Comparison of ENCODE assay signal across 18 mouse cellular contexts in the genomic region with DNA sequence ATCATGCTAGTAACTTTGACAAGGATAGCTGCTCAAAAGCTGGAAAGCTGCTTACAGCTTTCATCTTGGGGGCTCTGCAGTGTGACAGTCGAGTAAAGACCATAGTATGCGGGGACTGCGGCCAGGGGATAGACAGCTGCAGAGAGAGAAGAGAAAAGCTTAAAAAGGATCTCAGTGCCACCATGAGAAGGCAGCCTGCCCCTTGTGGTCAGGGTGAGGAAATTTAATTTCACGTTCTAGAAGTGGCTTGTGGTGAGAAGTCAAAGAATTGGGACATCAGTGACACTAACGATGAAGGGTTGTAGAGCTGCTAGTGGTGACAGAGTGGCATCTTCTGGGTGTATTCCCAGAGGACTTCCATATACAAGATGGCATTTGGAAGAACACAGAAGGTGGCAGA.
DNase-seq lines count a peak whose midpoint lies in the region; ATAC-seq and TF ChIP-seq lines count a peak whose summit lies in the region.
"Had no signal": no experiment of that assay in that cellular context is flagged by ENCODE, and none has a peak within 500 bp of the region (broad histone marks: within the 10 kb centered on the region; RNA-seq: fewer than 3 reads in every experiment).

No protein-coding gene starts in this region.

- H3K9ac ChIP-seq in heart, adult 2 months (ENCODE audit: low read depth, low read length): no peak overlapping the region
- H3K9ac ChIP-seq in lung, embryonic 14.5 days: no peak overlapping the region
- H3K9ac ChIP-seq: embryonic facial prominence, embryonic 12.5 days; heart, embryonic 15.5 days; hindbrain, embryonic 14.5 days; liver, embryonic 13.5 days had no signal

- no peaks in the 10 kb centered on the region for H3K9me3 ChIP-seq in lung, embryonic 14.5 days (ENCODE audit: low read depth, low read length)
- H3K9me3 ChIP-seq: embryonic facial prominence, embryonic 12.5 days; heart, embryonic 15.5 days; liver, embryonic 13.5 days had no signal

- no peaks in the 10 kb centered on the region for H3K36me3 ChIP-seq in heart, adult 2 months (ENCODE audit: control insufficient read depth, insufficient read depth, low read length)
- no peaks in the 10 kb centered on the region for H3K36me3 ChIP-seq in lung, embryonic 14.5 days (ENCODE audit: insufficient read depth)
- H3K36me3 ChIP-seq: embryonic facial prominence, embryonic 12.5 days; heart, embryonic 15.5 days; liver, embryonic 13.5 days had no signal

- H3K79me2 ChIP-seq in heart, adult 2 months (replicated peaks; ENCODE audit: control insufficient read depth, insufficient read depth, low read length): no peaks in the 10 kb centered on the region

- TF ChIP-seq EP300 in heart, adult 2 months (IDR thresholded peaks at IDR 0.05; ENCODE audit: insufficient read depth, low read depth, low read length): no peak

- no peak overlapping the region for H3K27ac ChIP-seq in heart, adult 2 months
- no peak overlapping the region for H3K27ac ChIP-seq in lung, embryonic 14.5 days (ENCODE audit: low read depth)
- H3K27ac ChIP-seq in cortical plate, adult 2 months (ENCODE audit: insufficient read depth, low read length): no peak overlapping the region
- H3K27ac ChIP-seq: embryonic facial prominence, embryonic 12.5 days; heart, embryonic 15.5 days; hindbrain, embryonic 14.5 days; liver, embryonic 13.5 days had no signal

- peak; percentile 33 for TF ChIP-seq CTCF in heart, adult 2 months (IDR thresholded peaks at IDR 0.05)
- peak; percentile 59 for TF ChIP-seq CTCF in lung, embryonic 14.5 days (IDR thresholded peaks at IDR 0.05; ENCODE audit: low read depth)
- TF ChIP-seq CTCF in cortical plate, adult 2 months (IDR thresholded peaks at IDR 0.05; ENCODE audit: extremely low read depth, insufficient read depth, low read length): peak; percentile 55

- H3K4me2 ChIP-seq in lung, embryonic 14.5 days: no peak overlapping the region
- H3K4me2 ChIP-seq: liver, embryonic 13.5 days had no signal

- no peaks in the 10 kb centered on the region for H3K27me3 ChIP-seq in heart, adult 2 months (ENCODE audit: control insufficient read depth, insufficient read depth, low read length)
- no peaks in the 10 kb centered on the region for H3K27me3 ChIP-seq in lung, embryonic 14.5 days (ENCODE audit: insufficient read depth, low read length)
- H3K27me3 ChIP-seq: embryonic facial prominence, embryonic 12.5 days; heart, embryonic 15.5 days; liver, embryonic 13.5 days had no signal

- DNase-seq in heart, adult 2 months: no peak
- DNase-seq in heart, postnatal 36 days: no peak
- no peak for DNase-seq in lung, embryonic 14.5 days
- DNase-seq in lung, postnatal 36 days: no peak
- DNase-seq in ES-CJ7 (ENCODE audit: low read depth, low spot score): peak; percentile 63
- no peak for DNase-seq in urinary bladder, postnatal 10 days (ENCODE audit: low spot score)
- DNase-seq: adrenal gland, postnatal 10 days; cerebellum, postnatal 36 days; gastrocnemius, postnatal 14 days; kidney, adult 8-10 months; layer of hippocampus, adult 9-11 months; liver, embryonic 13.5 days; right cerebral cortex, postnatal 14 days had no signal

- no peaks in the 10 kb centered on the region for H3K4me1 ChIP-seq in heart, adult 2 months (ENCODE audit: control insufficient read depth, insufficient read depth, low read length)
- H3K4me1 ChIP-seq in lung, embryonic 14.5 days (ENCODE audit: insufficient read depth): no peaks in the 10 kb centered on the region
- no peaks in the 10 kb centered on the region for H3K4me1 ChIP-seq in cortical plate, adult 2 months (ENCODE audit: control insufficient read depth, insufficient read depth, low read length)
- H3K4me1 ChIP-seq: embryonic facial prominence, embryonic 12.5 days; heart, embryonic 15.5 days; liver, embryonic 13.5 days had no signal

- ATAC-seq in lung, embryonic 14.5 days (ENCODE audit: insufficient read depth): no peak

- no peak overlapping the region for H3K4me3 ChIP-seq in heart, adult 2 months
- no peak overlapping the region for H3K4me3 ChIP-seq in lung, embryonic 14.5 days (ENCODE audit: low read depth, low read length)
- H3K4me3 ChIP-seq in cortical plate, adult 2 months (ENCODE audit: insufficient read depth, low read length): no peak overlapping the region
- H3K4me3 ChIP-seq: embryonic facial prominence, embryonic 12.5 days; liver, embryonic 13.5 days; myocyte had no signal

- 51% methylated on average over 5 of the region's 5 CpGs for WGBS in heart, adult 2 months
- 62% methylated on average over 5 of the region's 5 CpGs for WGBS in lung, embryonic 14.5 days

- TF ChIP-seq POLR2A in heart, adult 2 months (IDR thresholded peaks at IDR 0.05; ENCODE audit: insufficient read depth, low read depth, low read length): no peak
- no peak for TF ChIP-seq POLR2A in cortical plate, adult 2 months (IDR thresholded peaks at IDR 0.05; ENCODE audit: extremely low read depth, insufficient read depth, low read length)

- intact Hi-C loops in heart, adult 2 months (cut with DNase I): no loop called here
- intact Hi-C loops in heart, postnatal 36 days (cut with DNase I): no loop called here
